Mouse (Mus musculus) testis, adult 2 months (tissue): ENCODE data around the gene Myl12a.

Source experiments
- CTCF ChIP-seq: fragments of 200-500 bp; IDR thresholded peaks from 2 replicates; pipeline ENCODE4 v1.5.1; 2012; ENCODE audit warnings: low read depth, mild to moderate bottlenecking, inconsistent platforms, low read length, moderate library complexity; ENCODE audit not compliant: control insufficient read depth, insufficient read depth, insufficient replicate concordance
- POLR2A ChIP-seq: fragments of 200-500 bp; IDR thresholded peaks from 2 replicates; pipeline ENCODE4 v1.6.1; 2012; ENCODE audit warnings: low read depth, mild to moderate bottlenecking, inconsistent platforms, low read length, moderate library complexity; ENCODE audit not compliant: control insufficient read depth

DNA sequence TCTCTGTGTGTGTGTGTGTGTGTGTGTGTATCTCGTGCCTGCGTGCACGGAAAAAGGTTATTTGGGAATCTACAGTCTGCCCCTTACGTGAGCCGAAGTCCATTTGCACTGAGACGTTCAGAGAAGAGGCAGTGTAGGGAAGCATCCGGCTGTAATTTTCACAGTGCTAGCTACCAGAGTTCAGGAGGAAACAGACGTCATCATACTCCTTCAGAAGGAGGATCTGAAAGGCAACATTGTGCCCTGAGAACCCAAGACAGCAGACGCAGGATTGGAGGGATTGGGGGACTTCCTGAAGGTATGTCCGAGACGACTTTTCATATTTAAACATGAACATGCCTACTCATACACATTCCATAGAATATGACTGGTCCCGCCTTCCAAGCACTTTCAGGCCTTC, 35.0 kb downstream of the Myl12a start:
- TF ChIP-seq POLR2A (no peak), CTCF (no peak)
